Mouse (Mus musculus) kidney, postnatal 0 days (tissue): ENCODE results near the gene Gm7879. TPM values are rescaled to one million over a fixed set of nuclear protein-coding genes. Genes with fewer than 3 reads are reported as not detected.
"Not testable (repeated sequence)": the region's sequence is repeated elsewhere in the genome, so short reads cannot be mapped to it uniquely, and the experiment has no call there.

Experiments
- ATAC-seq: fragments of 200-750 bp; cut with Nextera tagmentation; replicated peaks from 2 replicates; pipeline ENCODE4 v1.8.0; 2017; ENCODE audit warnings: low read depth, moderate number of reproducible peaks, moderate TSS enrichment, moderate library complexity; ENCODE audit not compliant: low FRiP score
- DNase-seq: peaks from one replicate; pipeline ENCODE4 v3.0.0-alpha.2; 2016; ENCODE audit warnings: low spot score
- H3K27ac ChIP-seq: fragments of 300-500 bp; sonication (generic); 2 replicates; pipeline ENCODE4 v1.5.1; 2014; ENCODE audit warnings: mild to moderate bottlenecking
- H3K27me3 ChIP-seq: fragments of 300-500 bp; sonication (generic); 2 replicates; pipeline ENCODE4 v1.6.1; 2014; ENCODE audit warnings: low read length, mixed read lengths; ENCODE audit not compliant: insufficient read depth
- H3K36me3 ChIP-seq: fragments of 300-500 bp; sonication (generic); 2 replicates; pipeline ENCODE4 v1.6.1; 2014; ENCODE audit warnings: low read length, mixed read lengths; ENCODE audit not compliant: insufficient read depth
- H3K4me1 ChIP-seq: fragments of 300-500 bp; sonication (generic); replicated peaks from 2 replicates; pipeline ENCODE4 v1.6.1; 2014; ENCODE audit warnings: antibody characterized with exemption, low read length, mixed read lengths; ENCODE audit not compliant: insufficient read depth
- H3K4me2 ChIP-seq: fragments of 300-500 bp; sonication (generic); 2 replicates; pipeline ENCODE4 v1.6.1; 2014; ENCODE audit warnings: mild to moderate bottlenecking, low read length, moderate library complexity, mixed read lengths
- H3K4me3 ChIP-seq: fragments of 300-500 bp; sonication (generic); replicated peaks from 2 replicates; pipeline ENCODE4 v1.5.1; 2014; ENCODE audit warnings: low read depth, low read length
- H3K9ac ChIP-seq: fragments of 300-500 bp; sonication (generic); 2 replicates; pipeline ENCODE4 v1.6.1; 2014; ENCODE audit warnings: low read depth, low read length
- H3K9me3 ChIP-seq: fragments of 300-500 bp; sonication (generic); replicated peaks from 2 replicates; pipeline ENCODE4 v1.6.1; 2016; ENCODE audit warnings: low read length, inconsistent platforms, mixed read lengths
- CTCF ChIP-seq: IDR thresholded peaks from 2 replicates; pipeline ENCODE4 v1.5.1; 2016; ENCODE audit warnings: antibody characterized with exemption, low read depth, mild to moderate bottlenecking, moderate library complexity
- WGBS: fragments of 180-500 bp; shearing (Covaris S2); extraction: QIAGEN DNeasy Blood & Tissue Kit; methylation state at CpG from one replicate; pipeline ENCODE4 v1.1.7; 2014; 5-methylcytosine and 5-hydroxymethylcytosine counted together
- polyA plus RNA-seq: library from polyadenylated mRNA; unstranded; fragments of >200 nt; fragmentation: Nextera tagmentation; extraction: Ambion mirVana; gene quantifications from 2 replicates; pipeline ENCODE4 v1.2.1, GENCODE M21; 2015

Gm7879 gene
- polyA plus RNA-seq: not detected in 2 replicates

- not testable (repeated sequence) for H3K36me3 ChIP-seq, DNase-seq, ATAC-seq, H3K27me3 ChIP-seq, H3K4me3 ChIP-seq, H3K9ac ChIP-seq, H3K4me1 ChIP-seq, H3K9me3 ChIP-seq, H3K27ac ChIP-seq, H3K4me2 ChIP-seq
- 95% methylated on average over 4 of the region's 4 CpGs for WGBS
Observed at GRCm38 (mm10) chr5:43912844-43913243, at the start of gene Gm7879. TSS of gene Gm7879 (plus strand) at chr5:43913144.

GRCm38 (mm10) chr5:43863642-43864041, 49.3 kb upstream of the Gm7879 start:
- Histone ChIP-seq H3K4me3 (no peak overlapping the region), H3K9ac (no peak overlapping the region), H3K36me3 (no peaks in the 10 kb centered on the region), H3K27ac (no peak overlapping the region), H3K9me3 (no peaks in the 10 kb centered on the region), H3K4me1 (no peaks in the 10 kb centered on the region), H3K4me2 (no peak overlapping the region), H3K27me3 (no peaks in the 10 kb centered on the region)
- DNase-seq: no peak
- no peak for TF ChIP-seq CTCF
- no peak for ATAC-seq
- WGBS: 71% methylated on average over 6 of the region's 6 CpGs

- no peak overlapping the region for H3K9ac ChIP-seq
- H3K36me3 ChIP-seq: no peaks in the 10 kb centered on the region
- WGBS: 59% methylated on average over 2 of the region's 2 CpGs
- H3K4me2 ChIP-seq: no peak overlapping the region
- H3K4me1 ChIP-seq: no peaks in the 10 kb centered on the region
- DNase-seq (peak; percentile 47), ATAC-seq (no peak)
- no peak overlapping the region for H3K4me3 ChIP-seq
- H3K27me3 ChIP-seq: no peaks in the 10 kb centered on the region
- 0 out of 2 replicates have a peak overlapping the region, but pooled peaks have one; percentile 19 for H3K27ac ChIP-seq
- no peak for TF ChIP-seq CTCF
- no peaks in the 10 kb centered on the region for H3K9me3 ChIP-seq
Observed at GRCm38 (mm10) chr5:43865316-43865715, 47.6 kb upstream of the Gm7879 start.

- DNase-seq: no peak
Observed at GRCm38 (mm10) chr5:43868253-43868652, 44.7 kb upstream of the Gm7879 start, which contains the start of gene Cd38. TSS of gene Cd38 (plus strand) at chr5:43868553.

GRCm38 (mm10) chr5:43868711-43869600, 44.0 kb upstream of the Gm7879 start:
- Histone ChIP-seq H3K9ac (peak overlapping the region; percentile 63), H3K27ac (peak overlapping the region; percentile 20), H3K27me3 (no peaks in the 10 kb centered on the region), H3K4me3 (peak overlapping the region; percentile 45), H3K4me1 (no peaks in the 10 kb centered on the region), H3K36me3 (no peaks in the 10 kb centered on the region), H3K4me2 (peak overlapping the region; percentile 72), H3K9me3 (no peaks in the 10 kb centered on the region)
- no peak for TF ChIP-seq CTCF
- DNase-seq (peak; percentile 56), ATAC-seq (peak; percentile 25; the same call in 1 of the 2 replicates)
- WGBS: 3% methylated on average over 28 of the region's 28 CpGs

More at GRCm38 (mm10) chr5:43868253-43868652, 44.7 kb upstream of the Gm7879 start, which contains the start of gene Cd38:
- Histone ChIP-seq H3K4me2 (peak within 1 kb of the TSS; percentile 72), H3K9me3 (no peaks in the 10 kb centered on the region), H3K36me3 (no peaks in the 10 kb centered on the region), H3K27ac (peak within 1 kb of the TSS; percentile 37), H3K4me3 (peak within 1 kb of the TSS; percentile 45), H3K9ac (peak within 1 kb of the TSS; percentile 63), H3K4me1 (no peaks in the 10 kb centered on the region), H3K27me3 (no peaks in the 10 kb centered on the region)
- TF ChIP-seq CTCF: no peak
- ATAC-seq: no peak; the same call in 1 of the 2 replicates

- TF ChIP-seq CTCF: no peak
- Histone ChIP-seq H3K9me3 (no peaks in the 10 kb centered on the region), H3K4me1 (no peaks in the 10 kb centered on the region), H3K4me2 (no peak overlapping the region), H3K9ac (no peak overlapping the region), H3K27me3 (no peaks in the 10 kb centered on the region), H3K4me3 (no peak overlapping the region), H3K36me3 (no peaks in the 10 kb centered on the region), H3K27ac (no peak overlapping the region)
- WGBS: 82% methylated on average over 1 of the region's 1 CpGs
- DNase-seq: no peak
- ATAC-seq: no peak
Observed at GRCm38 (mm10) chr5:43871845-43872244, 41.1 kb upstream of the Gm7879 start.
